Mouse (Mus musculus): ENCODE data around the gene Tma16. TPM values are rescaled to one million over a fixed set of nuclear protein-coding genes. Genes with fewer than 3 reads are reported as not detected.

The Tma16 gene
- polyA plus RNA-seq, 1 experiment from 2014 or later = 12.3 TPM

- Histone ChIP-seq H3K9ac (ENCODE audit: low read length) (no peak overlapping the region), H3K9me3 (replicated peaks; ENCODE audit: control insufficient read depth, low read length) (no peaks in the 10 kb centered on the region), H3K4me1 (ENCODE audit: control insufficient read depth, insufficient read depth, low read length) (peaks cover 7% of the 10 kb centered on the region; the same call in 1 of the 2 replicates), H3K4me3 (replicated peaks; ENCODE audit: low read length) (no peak overlapping the region), H3K36me3 (ENCODE audit: control insufficient read depth, insufficient read depth, low read length) (no peaks in the 10 kb centered on the region; the same call in 1 of the 2 replicates), H3K4me2 (ENCODE audit: low read depth, low read length) (no peak overlapping the region), H3K27me3 (ENCODE audit: control insufficient read depth, insufficient read depth, low read length) (no peaks in the 10 kb centered on the region), H3K27ac (ENCODE audit: low read length) (no peak overlapping the region)
- 49% methylated on average over 3 of the region's 3 CpGs for WGBS
- ATAC-seq (ENCODE audit: insufficient read depth, low FRiP score) = no peak
Measured at GRCm38 (mm10) chr8:66488556-66488955, 2.2 kb upstream of the Tma16 start.

- no peak overlapping the region for H3K4me2 ChIP-seq (ENCODE audit: low read depth, low read length)
- H3K27ac ChIP-seq (ENCODE audit: low read length) = no peak overlapping the region
- no peaks in the 10 kb centered on the region for H3K27me3 ChIP-seq (ENCODE audit: control insufficient read depth, insufficient read depth, low read length)
- no peak for ATAC-seq (ENCODE audit: insufficient read depth, low FRiP score)
- H3K4me1 ChIP-seq (ENCODE audit: control insufficient read depth, insufficient read depth, low read length) = no peaks in the 10 kb centered on the region
- no peak overlapping the region for H3K9ac ChIP-seq (ENCODE audit: low read length)
- peaks cover 16% of the 10 kb centered on the region; the same call in 1 of the 2 replicates for H3K36me3 ChIP-seq (ENCODE audit: control insufficient read depth, insufficient read depth, low read length)
- 95% methylated on average over 3 of the region's 3 CpGs for WGBS
- H3K4me3 ChIP-seq (replicated peaks; ENCODE audit: low read length) = no peak overlapping the region
- no peaks in the 10 kb centered on the region for H3K9me3 ChIP-seq (replicated peaks; ENCODE audit: control insufficient read depth, low read length)
Measured at GRCm38 (mm10) chr8:66476880-66477279, 9.4 kb downstream of the Tma16 start.

- no peak for ATAC-seq (ENCODE audit: insufficient read depth, low FRiP score)
- Histone ChIP-seq H3K4me1 (ENCODE audit: control insufficient read depth, insufficient read depth, low read length) (no peaks in the 10 kb centered on the region), H3K4me2 (ENCODE audit: low read depth, low read length) (no peak overlapping the region), H3K4me3 (replicated peaks; ENCODE audit: low read length) (no peak overlapping the region), H3K9me3 (replicated peaks; ENCODE audit: control insufficient read depth, low read length) (no peaks in the 10 kb centered on the region), H3K9ac (ENCODE audit: low read length) (no peak overlapping the region), H3K27ac (ENCODE audit: low read length) (no peak overlapping the region), H3K27me3 (ENCODE audit: control insufficient read depth, insufficient read depth, low read length) (no peaks in the 10 kb centered on the region), H3K36me3 (ENCODE audit: control insufficient read depth, insufficient read depth, low read length) (no peaks in the 10 kb centered on the region)
- WGBS = 60% methylated on average over 3 of the region's 3 CpGs
Measured at GRCm38 (mm10) chr8:66469821-66470220, 16.5 kb downstream of the Tma16 start.

GRCm38 (mm10) chr8:66457057-66457456, 29.3 kb downstream of the Tma16 start:
- H3K4me3 ChIP-seq (replicated peaks; ENCODE audit: low read length) = no peak overlapping the region
- no peak overlapping the region for H3K9ac ChIP-seq (ENCODE audit: low read length)
- no peaks in the 10 kb centered on the region for H3K4me1 ChIP-seq (ENCODE audit: control insufficient read depth, insufficient read depth, low read length)
- no peak overlapping the region for H3K27ac ChIP-seq (ENCODE audit: low read length)
- ATAC-seq (ENCODE audit: insufficient read depth, low FRiP score) = no peak
- H3K4me2 ChIP-seq (ENCODE audit: low read depth, low read length) = no peak overlapping the region
- H3K27me3 ChIP-seq (ENCODE audit: control insufficient read depth, insufficient read depth, low read length) = no peaks in the 10 kb centered on the region
- H3K9me3 ChIP-seq (replicated peaks; ENCODE audit: control insufficient read depth, low read length) = no peaks in the 10 kb centered on the region
- no peaks in the 10 kb centered on the region for H3K36me3 ChIP-seq (ENCODE audit: control insufficient read depth, insufficient read depth, low read length)

- Histone ChIP-seq H3K4me1 (ENCODE audit: control insufficient read depth, insufficient read depth, low read length) (no peaks in the 10 kb centered on the region), H3K9me3 (replicated peaks; ENCODE audit: control insufficient read depth, low read length) (no peaks in the 10 kb centered on the region), H3K27me3 (ENCODE audit: control insufficient read depth, insufficient read depth, low read length) (no peaks in the 10 kb centered on the region), H3K27ac (ENCODE audit: low read length) (no peak overlapping the region), H3K4me3 (replicated peaks; ENCODE audit: low read length) (no peak overlapping the region), H3K36me3 (ENCODE audit: control insufficient read depth, insufficient read depth, low read length) (no peaks in the 10 kb centered on the region), H3K4me2 (ENCODE audit: low read depth, low read length) (no peak overlapping the region), H3K9ac (ENCODE audit: low read length) (no peak overlapping the region)
- ATAC-seq (ENCODE audit: insufficient read depth, low FRiP score) = no peak
- 18% methylated on average over 5 of the region's 5 CpGs for WGBS
Measured at GRCm38 (mm10) chr8:66450691-66451090, 35.6 kb downstream of the Tma16 start.

GRCm38 (mm10) chr8:66445351-66445750, 41.0 kb downstream of the Tma16 start:
- WGBS = 67% methylated on average over 3 of the region's 3 CpGs
- ATAC-seq (ENCODE audit: insufficient read depth, low FRiP score) = no peak
- H3K9me3 ChIP-seq (replicated peaks; ENCODE audit: control insufficient read depth, low read length) = no peaks in the 10 kb centered on the region

GRCm38 (mm10) chr8:66444141-66444540, 42.2 kb downstream of the Tma16 start:
- Histone ChIP-seq H3K27ac (ENCODE audit: low read length) (no peak overlapping the region), H3K36me3 (ENCODE audit: control insufficient read depth, insufficient read depth, low read length) (no peaks in the 10 kb centered on the region), H3K4me3 (replicated peaks; ENCODE audit: low read length) (no peak overlapping the region), H3K4me1 (ENCODE audit: control insufficient read depth, insufficient read depth, low read length) (no peaks in the 10 kb centered on the region), H3K9ac (ENCODE audit: low read length) (no peak overlapping the region), H3K27me3 (ENCODE audit: control insufficient read depth, insufficient read depth, low read length) (no peaks in the 10 kb centered on the region), H3K9me3 (replicated peaks; ENCODE audit: control insufficient read depth, low read length) (no peaks in the 10 kb centered on the region), H3K4me2 (ENCODE audit: low read depth, low read length) (no peak overlapping the region)
- no peak for ATAC-seq (ENCODE audit: insufficient read depth, low FRiP score)
- 71% methylated on average over 5 of the region's 5 CpGs for WGBS

More at GRCm38 (mm10) chr8:66445351-66445750, 41.0 kb downstream of the Tma16 start:
- H3K4me3 ChIP-seq (replicated peaks; ENCODE audit: low read length) = no peak overlapping the region
- no peak overlapping the region for H3K27ac ChIP-seq (ENCODE audit: low read length)
- H3K4me2 ChIP-seq (ENCODE audit: low read depth, low read length) = no peak overlapping the region
- H3K9ac ChIP-seq (ENCODE audit: low read length) = no peak overlapping the region
- H3K27me3 ChIP-seq (ENCODE audit: control insufficient read depth, insufficient read depth, low read length) = no peaks in the 10 kb centered on the region
- no peaks in the 10 kb centered on the region for H3K4me1 ChIP-seq (ENCODE audit: control insufficient read depth, insufficient read depth, low read length)
- H3K36me3 ChIP-seq (ENCODE audit: control insufficient read depth, insufficient read depth, low read length) = no peaks in the 10 kb centered on the region

GRCm38 (mm10) chr8:66442778-66443177, 43.6 kb downstream of the Tma16 start:
- H3K4me1 ChIP-seq (ENCODE audit: control insufficient read depth, insufficient read depth, low read length) = no peaks in the 10 kb centered on the region
- no peak for ATAC-seq (ENCODE audit: insufficient read depth, low FRiP score)
- no peak overlapping the region for H3K27ac ChIP-seq (ENCODE audit: low read length)
- H3K27me3 ChIP-seq (ENCODE audit: control insufficient read depth, insufficient read depth, low read length) = no peaks in the 10 kb centered on the region
- no peak overlapping the region for H3K4me3 ChIP-seq (replicated peaks; ENCODE audit: low read length)
- H3K9ac ChIP-seq (ENCODE audit: low read length) = no peak overlapping the region
- H3K36me3 ChIP-seq (ENCODE audit: control insufficient read depth, insufficient read depth, low read length) = no peaks in the 10 kb centered on the region
- whole genome bisulfite sequencing = 17% methylated on average over 1 of the region's 1 CpGs
- H3K4me2 ChIP-seq (ENCODE audit: low read depth, low read length) = no peak overlapping the region
- no peaks in the 10 kb centered on the region for H3K9me3 ChIP-seq (replicated peaks; ENCODE audit: control insufficient read depth, low read length)

GRCm38 (mm10) chr8:66441123-66441522, 45.2 kb downstream of the Tma16 start:
- Histone ChIP-seq H3K9ac (ENCODE audit: low read length) (no peak overlapping the region), H3K27ac (ENCODE audit: low read length) (no peak overlapping the region), H3K27me3 (ENCODE audit: control insufficient read depth, insufficient read depth, low read length) (no peaks in the 10 kb centered on the region), H3K4me2 (ENCODE audit: low read depth, low read length) (no peak overlapping the region), H3K4me1 (ENCODE audit: control insufficient read depth, insufficient read depth, low read length) (no peaks in the 10 kb centered on the region), H3K4me3 (replicated peaks; ENCODE audit: low read length) (no peak overlapping the region), H3K9me3 (replicated peaks; ENCODE audit: control insufficient read depth, low read length) (no peaks in the 10 kb centered on the region), H3K36me3 (ENCODE audit: control insufficient read depth, insufficient read depth, low read length) (no peaks in the 10 kb centered on the region)
- WGBS = 7% methylated on average over 1 of the region's 1 CpGs
- no peak for ATAC-seq (ENCODE audit: insufficient read depth, low FRiP score)

GRCm38 (mm10) chr8:66438468-66438867, 47.9 kb downstream of the Tma16 start:
- H3K9ac ChIP-seq (ENCODE audit: low read length) = no peak overlapping the region
- H3K9me3 ChIP-seq (replicated peaks; ENCODE audit: control insufficient read depth, low read length) = no peaks in the 10 kb centered on the region
- H3K4me2 ChIP-seq (ENCODE audit: low read depth, low read length) = no peak overlapping the region
- no peak for ATAC-seq (ENCODE audit: insufficient read depth, low FRiP score)
- no peak overlapping the region for H3K4me3 ChIP-seq (replicated peaks; ENCODE audit: low read length)
- H3K4me1 ChIP-seq (ENCODE audit: control insufficient read depth, insufficient read depth, low read length) = no peaks in the 10 kb centered on the region
- WGBS = 75% methylated on average over 4 of the region's 4 CpGs
- H3K27ac ChIP-seq (ENCODE audit: low read length) = no peak overlapping the region
- H3K27me3 ChIP-seq (ENCODE audit: control insufficient read depth, insufficient read depth, low read length) = no peaks in the 10 kb centered on the region
- no peaks in the 10 kb centered on the region for H3K36me3 ChIP-seq (ENCODE audit: control insufficient read depth, insufficient read depth, low read length)
